Mouse (Mus musculus) monocyte, adult 5-6 weeks (primary cell): ENCODE data around the gene Vmn2r12. TPM values are rescaled to one million over a fixed set of nuclear protein-coding genes. Genes with fewer than 3 reads are reported as not detected.
"Not testable (repeated sequence)": the region's sequence is repeated elsewhere in the genome, so short reads cannot be mapped to it uniquely, and the experiment has no call there.

ENCODE experiments used
- ATAC-seq: fragments of 153-309, 156-312 bp; replicated peaks from 2 replicates; pipeline ENCODE4 v1.8.0; 2017; ENCODE audit warnings: mild to moderate bottlenecking; ENCODE audit not compliant: low TSS enrichment, insufficient number of reproducible peaks, severe bottlenecking, poor library complexity, low FRiP score
- total RNA-seq: library from RNA; stranded (forward); fragments of 200-1000, 200-491, 200-594 nt; gene quantifications from 3 replicates; pipeline ENCODE4 v1.2.3, GENCODE M21; 2017

The Vmn2r12 gene
- total RNA-seq: not detected in 3 replicates

- ATAC-seq: not testable (repeated sequence)
Observed at GRCm38 (mm10) chr5:109097850-109098249, at the start of gene Vmn2r12. TSS of gene Vmn2r12 (minus strand) at chr5:109097950.

GRCm38 (mm10) chr5:109139546-109139945, 41.8 kb upstream of the Vmn2r12 start:
- no peak for ATAC-seq

GRCm38 (mm10) chr5:109136731-109137130, 39.0 kb upstream of the Vmn2r12 start:
- ATAC-seq: no peak

GRCm38 (mm10) chr5:109096482-109096881, 1.3 kb downstream of the Vmn2r12 start:
- ATAC-seq: not testable (repeated sequence)

GRCm38 (mm10) chr5:109072016-109072415, 25.7 kb downstream of the Vmn2r12 start:
- not testable (repeated sequence) for ATAC-seq

GRCm38 (mm10) chr5:109059469-109059868, 38.3 kb downstream of the Vmn2r12 start, which contains the start of gene Vmn2r11:
TSS of gene Vmn2r11 (minus strand) at chr5:109059569.
- ATAC-seq: not testable (repeated sequence)

GRCm38 (mm10) chr5:109055286-109055685, 42.5 kb downstream of the Vmn2r12 start:
- ATAC-seq: no peak

Other genes with a start within 250 kb of the Vmn2r12 start
- gene Vmn2r9, start 245.3 kb downstream of the Vmn2r12 start, total RNA-seq: under 0.01 to 0.19 TPM in 2 of 3 replicates, not detected in the other
- not detected in 3 replicates for gene Vmn2r10, start 91.4 kb downstream of the Vmn2r12 start, total RNA-seq
- not detected in 3 replicates for gene Vmn2r11, start 38.4 kb downstream of the Vmn2r12 start, total RNA-seq
- not detected in 3 replicates for gene Vmn2r13, start 94.2 kb upstream of the Vmn2r12 start, total RNA-seq
- not detected in 3 replicates for gene Vmn2r14, start 126.8 kb upstream of the Vmn2r12 start, total RNA-seq
- not detected in 3 replicates for gene Vmn2r15, start 199.7 kb upstream of the Vmn2r12 start, total RNA-seq
- not detected in 3 replicates for gene Vmn2r16, start 232.2 kb upstream of the Vmn2r12 start, total RNA-seq